Mouse (Mus musculus) ovary, postnatal 10 days (tissue): ENCODE results near the gene Tbc1d24.

Experiments used
- DNase-seq: peaks from one replicate; pipeline ENCODE4 v3.0.0; 2022; ENCODE audit warnings: low spot score

Gene Tbc1d24

DNA sequence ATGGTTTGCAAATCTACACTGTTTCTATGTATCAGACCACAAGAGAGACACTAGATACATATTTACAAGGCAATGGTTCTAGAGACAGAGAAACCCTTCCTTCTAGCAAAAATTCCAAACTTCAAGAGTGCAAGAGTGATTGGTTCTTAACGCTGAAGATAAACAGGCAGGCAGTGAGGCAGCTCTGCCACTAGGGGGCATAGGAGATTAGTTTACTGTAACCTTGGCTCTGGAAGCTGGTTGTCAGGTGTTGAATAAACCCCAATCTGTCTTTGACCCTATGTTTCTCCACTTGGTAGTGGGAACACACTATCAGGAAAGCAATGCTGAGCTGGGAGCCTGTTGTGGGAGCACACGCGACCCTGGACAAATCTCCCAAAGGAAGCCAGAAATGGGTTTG is 31.9 kb downstream of the Tbc1d24 start:
- no peak for DNase-seq

DNA sequence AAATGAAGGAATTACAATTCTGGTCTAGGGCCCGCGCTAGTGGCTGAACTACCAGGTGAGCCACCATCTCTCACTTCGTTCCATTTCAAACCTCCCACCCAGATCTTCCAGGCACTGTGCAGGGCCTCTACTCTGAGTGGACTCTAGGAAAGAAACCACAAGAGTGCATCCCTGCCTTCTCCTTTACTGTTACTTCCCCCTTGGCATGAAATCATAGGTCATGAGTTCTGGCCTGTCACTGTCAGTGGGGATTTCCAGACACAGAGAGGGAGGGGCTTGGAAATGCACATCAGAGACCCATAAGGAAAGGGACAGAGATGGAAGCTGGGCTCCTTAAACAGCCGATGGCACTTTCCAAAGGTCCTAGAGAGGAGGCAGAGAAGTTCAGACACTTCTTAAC is 33.6 kb downstream of the Tbc1d24 start:
- no peak for DNase-seq

DNA sequence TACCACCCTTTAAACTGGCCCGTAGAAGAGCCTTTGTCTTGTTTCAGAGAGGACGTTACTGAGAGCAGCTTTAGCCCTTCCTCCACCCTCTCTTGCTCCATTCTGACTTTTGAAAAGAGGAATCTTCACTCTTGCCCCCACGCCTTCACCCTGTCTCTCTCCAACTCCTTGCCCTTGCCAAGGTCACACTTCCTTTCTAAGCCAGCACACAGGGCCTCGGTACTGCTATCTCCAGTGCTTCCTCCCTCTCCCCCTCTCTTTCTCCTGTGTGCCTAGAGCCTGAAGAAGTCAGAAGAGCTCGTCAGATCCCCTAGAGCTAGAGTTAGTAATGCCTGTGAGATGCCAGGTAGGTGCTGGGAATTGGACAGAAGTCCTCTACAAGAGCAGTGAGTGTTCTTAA is 34.6 kb downstream of the Tbc1d24 start:
- DNase-seq: no peak

DNA sequence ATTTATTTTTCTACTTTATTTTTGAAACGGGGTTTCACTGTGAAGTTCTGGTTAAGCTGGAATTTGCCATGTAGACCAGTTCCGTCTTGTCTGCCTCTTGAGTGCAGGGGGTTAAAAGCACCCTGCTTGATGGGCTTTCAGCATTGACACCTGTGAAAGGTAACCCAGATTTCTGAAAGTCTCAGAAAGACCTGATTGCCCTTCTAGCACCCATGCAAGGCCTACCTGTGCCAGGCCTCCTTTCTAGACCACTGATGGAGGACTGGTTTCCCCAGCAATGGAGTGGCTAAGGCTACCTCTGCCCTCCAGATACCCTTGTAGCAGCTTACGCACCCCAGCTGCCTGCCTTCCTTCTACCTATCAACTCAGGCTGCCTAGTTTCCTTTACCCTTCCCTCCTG is 35.2 kb downstream of the Tbc1d24 start:
- DNase-seq: no peak

DNA sequence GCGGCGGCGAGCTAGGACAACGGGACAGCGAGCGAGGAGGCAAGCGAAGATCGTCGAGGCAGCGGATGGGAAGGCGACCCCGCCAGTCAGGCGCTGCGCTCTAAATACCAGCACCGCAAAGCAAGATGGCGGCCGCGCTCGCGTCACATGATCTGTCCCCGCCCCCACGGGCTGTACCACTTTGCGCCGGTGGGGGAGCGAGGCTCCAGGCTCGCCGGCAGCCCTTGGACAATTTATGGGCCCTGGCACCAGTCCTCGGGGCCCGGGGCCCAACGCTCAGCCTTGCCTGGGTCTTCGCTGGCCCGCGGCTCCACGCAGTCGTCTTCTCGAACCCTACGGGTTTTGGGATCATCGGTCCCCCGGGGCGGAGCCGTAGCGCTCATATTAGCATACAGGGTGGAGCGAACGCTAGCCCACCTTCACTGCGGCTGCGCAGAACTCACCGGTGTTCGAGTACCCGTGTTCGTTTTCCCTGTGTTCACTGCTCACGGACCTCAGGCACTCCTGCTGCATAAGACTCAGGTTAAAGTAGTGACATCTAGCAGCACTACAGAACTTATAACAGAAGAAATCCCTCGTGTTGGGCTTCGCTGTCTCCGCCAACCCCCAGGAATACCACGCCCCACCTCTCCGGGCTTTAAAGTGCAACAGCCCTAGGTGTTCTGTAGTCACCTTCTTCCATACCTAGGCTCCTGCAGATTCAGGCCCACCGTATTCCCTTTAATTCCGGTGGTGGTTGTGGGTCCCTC is 35.9 kb downstream of the Tbc1d24 start, which contains the start of gene Atp6v0c:
Gene Atp6v0c (minus strand): TSS at position 386 of the 749 bp plus-strand sequence.
- peak; percentile 98 for DNase-seq

DNA sequence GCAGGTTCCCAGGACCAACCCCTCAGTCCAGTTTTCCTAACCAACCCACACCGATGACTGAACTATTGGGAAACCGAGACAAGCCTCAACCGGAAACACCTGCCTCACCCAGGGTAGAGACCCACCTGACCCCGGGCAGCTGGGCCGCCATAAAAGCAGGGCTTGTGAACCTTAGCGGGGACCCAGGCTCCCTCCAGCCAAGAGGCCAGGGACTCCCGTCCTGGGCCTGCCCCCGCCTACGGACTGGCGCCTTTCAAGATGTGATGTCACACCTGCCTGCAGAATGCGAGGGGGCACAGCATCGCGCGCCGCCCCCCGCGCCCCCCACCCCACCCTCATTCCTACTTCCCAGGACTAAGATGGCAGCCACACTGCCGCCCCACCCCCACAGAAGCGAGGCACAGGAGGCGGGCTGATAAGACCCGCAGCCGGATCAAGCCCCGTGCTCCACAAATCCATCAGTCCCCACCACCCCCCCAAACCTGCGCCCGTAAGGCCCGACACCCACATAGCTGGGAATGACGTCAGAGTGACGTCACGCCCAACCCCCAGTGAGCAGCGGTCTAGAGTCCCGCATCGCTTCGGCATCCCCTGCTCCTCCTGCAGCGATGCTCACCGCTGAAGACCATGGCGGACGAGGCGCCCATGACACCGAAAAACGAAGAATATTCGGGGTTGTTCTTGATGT is 36.6 kb downstream of the Tbc1d24 start:
- DNase-seq: no peak

DNA sequence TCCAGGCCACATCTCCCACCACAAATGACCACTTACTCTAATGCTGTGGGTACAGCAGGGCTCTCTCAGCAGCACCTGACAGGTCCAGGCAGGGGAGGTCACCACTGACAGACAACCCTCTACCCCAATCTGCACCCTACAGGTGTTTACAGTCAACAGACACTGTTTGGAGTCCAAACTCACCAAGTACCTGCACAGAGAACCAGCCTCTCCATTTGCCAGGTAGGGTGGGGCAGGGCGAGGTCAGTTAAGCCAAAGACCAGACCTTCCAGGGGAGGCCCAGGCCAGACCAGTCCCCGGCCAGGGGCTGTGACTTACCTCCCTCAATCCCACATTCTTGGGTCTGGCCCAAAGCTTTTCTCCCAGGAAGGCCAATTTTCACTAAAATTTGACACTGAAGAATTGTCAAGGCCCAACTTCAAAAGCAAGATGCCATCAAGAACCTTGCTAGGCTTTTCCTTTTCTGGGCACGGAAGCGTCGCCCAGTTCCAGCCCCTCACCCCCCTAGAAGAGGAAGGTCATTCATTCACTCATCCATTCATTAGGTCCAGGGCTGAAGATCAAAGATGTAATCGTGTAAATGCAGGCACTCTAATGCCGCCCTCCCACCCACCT is 37.4 kb downstream of the Tbc1d24 start:
- no peak for DNase-seq

DNA sequence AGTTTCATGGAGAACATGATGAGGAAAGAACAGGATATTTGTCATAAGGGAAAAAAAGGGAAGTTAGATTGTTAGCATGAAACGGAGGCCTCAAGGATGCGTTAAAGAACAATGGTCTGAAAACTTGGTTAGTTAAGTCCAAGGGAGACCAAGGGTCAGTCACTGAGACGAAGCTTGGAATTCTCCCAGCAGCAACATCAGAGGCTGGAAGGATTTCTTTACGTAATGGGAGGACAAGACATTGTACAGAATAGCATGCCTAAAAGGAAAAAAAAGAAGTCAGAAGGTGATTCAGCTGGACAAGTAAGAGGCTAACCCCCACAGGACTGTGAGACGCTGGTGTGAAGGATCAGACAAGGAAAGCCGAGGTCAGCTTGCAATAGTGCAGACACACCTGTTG is 38.2 kb downstream of the Tbc1d24 start:
- DNase-seq: no peak

DNA sequence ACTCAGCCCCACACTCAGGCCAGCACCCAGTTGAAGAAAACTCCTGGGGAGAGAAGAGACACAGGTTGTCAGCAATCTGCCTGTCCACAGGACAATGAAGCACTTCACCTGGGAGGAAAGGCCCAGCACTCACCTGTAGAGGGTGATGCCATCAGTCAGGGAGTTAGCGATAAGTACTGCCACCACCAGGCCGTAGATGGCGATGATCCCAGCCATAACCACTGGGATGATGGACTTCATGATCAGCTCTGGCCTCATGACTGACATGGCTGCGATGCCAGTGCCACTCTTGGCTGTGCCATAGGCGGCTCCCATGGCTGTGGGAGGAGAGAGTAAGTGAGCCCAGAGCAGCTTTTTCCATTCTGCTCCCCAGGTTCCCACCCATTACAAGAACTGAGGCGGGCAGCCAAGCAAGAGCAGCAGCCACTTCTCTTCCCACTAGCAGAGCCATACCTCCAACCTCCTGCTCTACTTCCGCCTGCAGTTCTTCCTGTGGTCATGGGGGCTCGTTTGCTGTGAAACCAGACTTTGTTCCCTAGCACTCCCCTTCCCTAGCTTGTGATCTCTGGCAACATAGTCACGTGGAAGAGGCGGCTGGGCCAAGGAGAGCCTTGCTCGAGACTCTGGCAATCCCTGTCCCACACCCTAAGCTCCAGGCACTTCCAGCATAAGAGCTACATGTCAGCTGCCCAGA is 40.6 kb downstream of the Tbc1d24 start:
- no peak for DNase-seq

DNA sequence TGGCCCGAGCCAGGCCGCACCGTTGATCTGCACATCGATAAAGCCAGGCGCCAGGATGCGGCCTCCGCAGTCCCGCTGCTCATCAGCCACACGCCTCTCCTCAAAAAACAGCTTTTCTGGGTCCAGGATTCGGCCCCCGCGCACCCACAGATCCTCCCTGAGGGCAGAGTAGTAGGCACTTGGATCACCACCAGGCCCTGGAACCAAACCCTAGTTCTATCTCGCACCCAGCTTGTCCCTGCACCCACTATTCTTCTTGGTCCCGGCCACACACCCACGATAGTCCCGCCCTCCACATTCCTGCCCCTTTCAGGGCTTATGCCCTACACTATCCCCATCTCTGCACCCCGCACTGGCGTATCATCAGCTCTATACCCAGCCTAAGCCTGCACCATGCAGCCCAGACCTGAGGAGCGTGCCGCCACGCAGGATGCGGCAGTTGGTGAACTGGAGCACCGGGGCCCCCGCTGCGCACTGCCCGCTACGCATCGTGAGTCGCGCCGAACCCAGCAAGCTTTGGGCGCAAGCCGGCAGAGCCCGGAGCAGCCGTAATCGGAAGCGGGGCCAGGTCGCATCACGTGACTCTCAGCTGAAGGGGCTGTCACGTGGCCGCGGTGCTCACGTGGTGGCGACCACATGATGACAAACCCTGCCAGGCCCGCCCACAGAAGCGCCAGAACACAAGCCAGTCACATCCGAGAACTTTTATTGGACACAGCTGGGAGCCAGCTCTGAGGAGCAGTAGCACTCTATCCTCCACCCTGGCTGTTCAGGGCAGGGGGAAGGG is 42.0 kb downstream of the Tbc1d24 start, which contains the start of gene Amdhd2:
Gene Amdhd2 (minus strand): TSS at position 591 of the 787 bp plus-strand sequence.
- DNase-seq: peak; percentile 98

DNA sequence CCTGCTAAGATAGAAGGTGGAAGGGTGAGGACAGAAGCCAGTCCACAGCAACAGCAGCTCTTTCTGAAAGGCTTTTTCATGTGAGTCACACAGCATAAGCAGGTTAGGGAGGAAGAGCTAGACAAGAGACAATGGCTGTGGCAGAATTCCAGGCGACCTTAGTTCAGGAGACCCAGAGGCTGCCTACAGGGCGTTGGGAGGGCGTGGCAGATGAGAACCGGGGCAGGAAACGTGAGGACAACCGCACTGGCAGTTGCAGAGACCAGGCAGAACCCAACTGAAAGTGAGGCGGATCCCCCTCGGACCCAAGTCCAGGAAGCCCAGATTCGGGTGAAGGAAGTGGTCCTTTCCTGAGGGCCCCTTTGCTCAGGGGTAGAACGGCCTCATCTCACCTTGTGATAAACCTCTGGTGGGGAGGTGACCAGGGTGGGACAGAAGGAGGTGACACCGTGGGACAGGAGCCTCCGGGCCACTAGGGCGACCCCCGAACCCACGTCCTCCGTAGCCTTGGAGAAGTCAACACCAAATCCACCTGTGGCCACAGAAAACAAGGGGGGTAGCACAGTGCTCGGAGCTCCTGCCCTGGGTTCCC is 42.7 kb downstream of the Tbc1d24 start:
- DNase-seq: no peak

DNA sequence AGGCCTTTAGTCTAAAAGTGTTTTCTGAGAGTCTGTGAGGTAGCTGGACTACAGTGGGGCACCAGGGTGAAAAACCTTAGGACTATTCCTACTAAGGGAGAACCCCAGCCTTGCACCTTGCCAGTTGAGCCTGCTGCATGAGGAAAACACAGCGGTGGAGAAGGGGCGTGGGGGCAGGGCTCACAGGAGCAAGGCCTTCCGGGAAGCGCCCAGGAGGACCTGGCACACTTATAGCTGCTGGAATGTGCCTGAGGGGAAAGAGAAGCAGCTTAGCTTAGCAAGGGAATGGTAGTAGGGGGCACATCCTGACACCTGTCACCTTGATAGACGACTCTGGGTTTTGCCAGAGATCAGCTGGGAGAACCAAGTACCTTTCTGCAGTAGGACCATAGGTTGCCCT is 43.9 kb downstream of the Tbc1d24 start:
- no peak for DNase-seq

DNA sequence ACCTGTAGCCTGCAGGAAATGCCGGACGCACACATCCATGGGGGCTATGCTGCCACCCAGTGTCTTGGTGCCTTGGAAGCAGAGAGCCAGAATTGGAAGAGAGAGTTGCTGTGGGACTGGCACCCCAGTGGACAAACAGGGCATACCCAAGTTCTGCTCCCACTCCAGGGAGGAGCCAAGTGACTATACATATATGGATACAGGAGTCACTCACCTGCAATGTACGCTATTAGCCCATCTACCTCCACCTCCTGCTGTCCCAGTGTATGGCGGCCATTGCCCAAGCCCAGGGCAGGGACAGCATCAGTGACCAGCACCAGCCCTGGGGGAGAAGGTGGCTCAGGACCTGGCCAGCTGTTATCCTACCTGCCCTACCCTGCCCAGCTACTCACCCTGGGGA is 47.8 kb downstream of the Tbc1d24 start:
- no peak for DNase-seq

DNA sequence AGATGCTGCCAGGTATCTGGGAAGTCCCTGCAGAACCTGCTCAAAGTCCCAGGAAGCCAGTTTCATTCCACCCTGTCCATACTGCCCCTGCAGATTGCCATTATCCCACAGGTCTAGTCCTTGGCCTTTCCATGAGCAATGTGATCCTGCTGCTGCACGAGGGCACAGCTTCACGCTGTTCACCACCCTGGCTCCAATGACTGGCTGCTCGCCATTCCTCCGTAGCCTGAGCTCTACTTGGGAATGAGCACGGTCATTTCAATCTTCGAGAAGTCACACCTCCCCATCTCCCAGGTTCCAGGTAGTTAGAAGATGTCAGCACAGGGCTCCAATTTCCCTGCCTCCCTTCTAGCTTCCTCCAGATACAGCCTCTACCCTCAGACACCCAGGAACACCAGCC is 48.2 kb downstream of the Tbc1d24 start:
- no peak for DNase-seq

DNA sequence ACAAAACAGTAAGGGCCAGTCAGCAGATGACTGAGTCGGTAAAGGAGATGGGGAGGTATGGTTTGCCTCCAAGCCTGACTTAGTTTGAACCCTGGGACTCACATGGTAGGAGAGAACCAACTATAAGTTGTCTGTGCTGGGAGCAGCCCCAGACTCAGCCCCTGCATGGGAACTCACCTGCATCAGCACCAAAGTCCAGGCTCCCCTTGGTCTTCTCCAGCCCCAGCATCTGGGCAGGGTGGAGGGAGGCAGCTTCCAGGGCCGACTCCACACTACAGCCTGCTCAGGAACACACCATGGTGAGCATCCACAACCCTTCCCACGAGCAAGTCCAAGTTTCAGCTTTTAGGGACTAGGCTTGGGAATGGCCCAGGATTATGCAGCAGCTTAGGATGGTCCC is 49.0 kb downstream of the Tbc1d24 start:
- no peak for DNase-seq

DNA sequence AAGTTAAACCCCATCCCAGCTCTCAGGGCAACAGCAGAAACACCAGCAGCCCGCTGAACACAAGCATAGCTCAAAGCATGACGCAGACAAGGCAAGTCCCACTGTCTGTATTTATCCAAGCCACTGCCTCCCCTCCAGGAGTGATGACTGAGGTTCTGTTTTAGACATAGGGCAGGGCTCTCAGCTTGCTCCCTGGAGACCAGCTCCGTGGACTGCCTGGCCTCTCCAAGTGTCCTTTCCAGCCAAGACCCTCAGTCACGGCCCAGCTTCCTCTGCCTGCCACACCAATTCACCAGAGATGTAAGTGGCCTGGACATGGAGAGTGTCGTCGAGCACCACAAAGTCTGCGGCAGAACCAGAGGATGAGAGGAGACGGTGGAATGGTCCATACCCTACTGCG is 49.6 kb downstream of the Tbc1d24 start:
- no peak for DNase-seq

DNA sequence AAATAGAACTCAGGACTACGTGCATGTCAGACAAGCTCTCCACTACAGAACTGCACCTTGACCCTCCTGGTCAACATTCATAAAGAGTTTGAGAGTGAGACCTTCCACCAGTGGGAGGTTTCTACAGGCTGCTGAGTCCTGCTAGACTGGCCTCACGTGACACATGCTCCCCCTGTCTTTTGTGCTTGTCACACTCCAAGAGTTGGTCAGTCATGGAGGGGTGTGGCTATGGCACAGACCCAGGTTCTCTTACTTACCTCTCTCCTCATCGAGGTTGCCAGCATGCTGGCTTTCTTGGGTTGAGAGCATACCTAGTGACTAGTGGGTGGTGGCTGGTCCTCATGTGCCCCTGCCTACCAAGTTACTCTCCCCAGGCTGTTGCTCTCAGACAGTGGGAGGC is 50.9 kb downstream of the Tbc1d24 start:
- DNase-seq: no peak

DNA sequence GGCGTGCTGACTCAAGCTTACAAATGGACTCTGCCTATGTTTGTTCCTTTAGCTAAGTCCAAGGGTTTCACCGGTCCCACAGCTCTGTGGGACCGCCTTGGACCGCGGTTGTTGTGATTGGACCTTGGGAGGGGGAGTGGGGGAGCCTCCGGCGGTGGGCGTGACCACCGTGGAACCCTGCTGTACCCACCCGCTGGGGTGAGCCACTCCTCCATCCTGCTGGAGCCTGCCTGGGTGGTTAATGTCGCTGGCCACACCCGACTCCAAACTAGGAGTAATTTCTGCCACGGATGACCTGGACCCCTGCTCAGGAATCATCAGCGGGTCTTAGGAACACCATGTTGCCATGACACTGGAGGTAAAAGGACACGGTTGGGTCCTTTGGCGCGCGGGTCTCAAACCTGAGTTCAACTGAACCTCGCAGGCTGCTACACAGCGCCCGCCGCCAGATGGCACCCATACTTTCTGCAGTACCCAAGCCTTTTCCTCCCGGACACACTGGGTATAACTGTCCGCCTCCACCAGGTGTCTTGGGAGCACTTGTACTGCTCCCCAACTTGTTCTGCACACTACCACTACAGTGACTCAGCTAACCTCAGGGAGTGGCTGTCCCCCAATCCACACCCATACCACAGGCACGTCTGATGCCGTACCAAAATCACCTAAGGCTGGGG is 53.3 kb downstream of the Tbc1d24 start:
- peak; percentile 42 for DNase-seq

DNA sequence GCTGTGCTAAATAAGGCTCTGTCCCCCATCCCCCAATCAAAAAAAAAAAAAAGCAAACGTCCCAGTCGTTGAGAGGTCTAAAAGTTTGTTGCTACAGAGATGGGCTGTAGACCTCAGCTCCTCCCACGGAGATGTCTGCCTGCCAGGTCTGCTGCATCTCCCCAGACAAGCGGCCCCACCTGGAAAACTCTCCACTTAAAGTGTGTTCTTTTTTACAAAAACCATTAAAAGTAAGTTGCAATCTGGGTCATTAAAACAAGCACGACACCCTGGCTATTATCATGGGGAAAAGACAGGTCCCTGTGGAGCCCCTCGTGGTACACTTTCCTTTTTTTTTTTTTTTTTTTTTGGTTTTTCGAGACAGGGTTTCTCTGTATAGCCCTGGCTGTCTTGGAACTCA is 54.0 kb downstream of the Tbc1d24 start:
- DNase-seq: no peak

DNA sequence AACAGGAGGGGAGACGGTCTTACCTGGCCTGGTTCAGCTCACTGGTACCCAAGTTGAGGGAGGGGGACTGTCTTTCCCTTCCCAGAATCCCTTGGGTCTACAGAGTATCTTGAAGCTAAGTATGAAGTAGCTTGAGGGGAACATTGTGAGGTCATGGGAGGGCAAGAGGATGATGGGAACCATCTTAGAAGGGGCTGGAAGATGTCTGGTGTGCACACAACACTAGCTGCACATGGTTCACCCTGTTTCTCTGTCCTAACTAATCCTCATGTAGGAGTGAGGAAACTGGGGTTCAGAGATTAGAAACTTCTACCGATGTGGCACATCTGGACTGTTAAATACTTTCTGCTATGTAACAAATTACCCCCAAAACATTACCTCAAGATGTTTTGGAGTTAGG is 54.5 kb downstream of the Tbc1d24 start, which contains the start of gene Pdpk1:
Gene Pdpk1 (minus strand): TSS at position 101 of the 400 bp plus-strand sequence.
- no peak for DNase-seq

DNA sequence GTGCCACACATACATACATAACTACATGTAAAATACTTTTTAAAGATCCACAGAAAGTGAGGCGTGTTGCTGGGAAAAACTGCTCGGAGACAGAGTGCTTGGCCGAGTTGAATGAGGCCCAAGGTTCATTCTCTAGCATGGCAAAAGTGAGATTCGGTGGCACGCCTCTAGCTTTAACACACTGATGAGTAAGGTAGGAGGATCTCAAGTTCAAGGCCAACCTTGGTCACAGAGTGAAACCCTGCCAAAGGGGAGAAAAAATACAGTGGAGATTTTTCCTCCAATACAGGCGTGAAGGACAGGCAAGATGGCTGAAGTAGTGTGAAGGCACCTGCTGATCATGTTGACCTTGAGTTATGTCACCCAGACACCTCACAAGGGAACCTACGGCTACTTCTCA is 55.9 kb downstream of the Tbc1d24 start:
- DNase-seq: no peak
